Mouse (Mus musculus): ENCODE data around the gene Hint2. TPM values are rescaled to one million over a fixed set of nuclear protein-coding genes. Genes with fewer than 3 reads are reported as not detected.

Hint2 gene
- total RNA-seq (2022): 10 to 100 TPM; 29.6 to 46.8 (median 41.6) TPM

DNA sequence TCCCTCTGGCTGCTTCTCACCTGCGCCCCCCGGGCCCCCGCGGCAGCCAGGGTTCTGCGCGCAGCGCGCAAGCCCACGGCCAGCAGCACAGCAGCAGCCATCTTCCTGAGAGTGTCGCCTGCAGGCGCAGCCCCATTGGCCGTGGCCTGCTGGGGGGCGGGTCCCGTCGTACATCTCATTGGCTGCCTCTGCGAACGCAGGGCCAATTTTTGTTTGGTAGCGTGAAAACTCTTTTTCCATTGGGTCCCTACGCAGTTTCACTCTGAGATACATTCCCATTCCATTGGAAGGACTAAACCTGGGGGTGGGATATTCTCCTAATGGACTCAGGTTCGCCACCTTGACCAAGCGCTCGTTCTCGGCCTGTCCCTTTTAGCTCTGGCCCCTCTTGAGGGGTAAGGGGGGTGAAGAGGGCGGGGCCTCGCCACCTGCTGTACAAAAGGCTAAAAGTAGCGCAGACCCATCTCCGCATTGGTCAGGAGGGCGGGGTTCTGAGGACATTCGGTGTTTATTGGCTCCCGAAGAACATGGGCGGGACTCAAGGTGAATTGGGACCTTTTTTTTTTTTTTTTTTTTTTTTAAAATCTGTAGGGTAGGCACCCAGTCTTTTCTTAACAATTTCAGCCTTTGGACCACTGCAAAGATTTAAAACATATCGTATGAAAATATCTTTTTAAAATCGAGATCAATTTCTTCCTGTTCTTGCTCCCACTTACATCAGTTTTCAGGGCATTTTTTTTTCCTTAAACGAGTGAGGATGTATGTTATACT, at the start of gene Hint2:
Hint2 (minus strand) TSS at position 128 of the 771 bp plus-strand sequence.
- peak; percentile 91 to 96 for DNase-seq (ENCODE audit: low spot score in 2 of 2)

GRCm38 (mm10) chr4:43705991-43706390, 49.7 kb upstream of the Hint2 start:
- DNase-seq (ENCODE audit: low spot score in 2 of 2): no peak

GRCm38 (mm10) chr4:43703851-43704250, 47.6 kb upstream of the Hint2 start:
- no peak for DNase-seq (ENCODE audit: low spot score in 2 of 2)

- no peak for DNase-seq (ENCODE audit: low spot score in 2 of 2)
These were observed 47.2 kb upstream of the Hint2 start for GRCm38 (mm10) chr4:43703439-43703838.

GRCm38 (mm10) chr4:43700707-43701106, 44.4 kb upstream of the Hint2 start, which contains the start of gene Olfr70:
Gene Olfr70, minus strand, starts transcription at chr4:43700807.
- DNase-seq (ENCODE audit: low spot score in 2 of 2): no peak

DNA sequence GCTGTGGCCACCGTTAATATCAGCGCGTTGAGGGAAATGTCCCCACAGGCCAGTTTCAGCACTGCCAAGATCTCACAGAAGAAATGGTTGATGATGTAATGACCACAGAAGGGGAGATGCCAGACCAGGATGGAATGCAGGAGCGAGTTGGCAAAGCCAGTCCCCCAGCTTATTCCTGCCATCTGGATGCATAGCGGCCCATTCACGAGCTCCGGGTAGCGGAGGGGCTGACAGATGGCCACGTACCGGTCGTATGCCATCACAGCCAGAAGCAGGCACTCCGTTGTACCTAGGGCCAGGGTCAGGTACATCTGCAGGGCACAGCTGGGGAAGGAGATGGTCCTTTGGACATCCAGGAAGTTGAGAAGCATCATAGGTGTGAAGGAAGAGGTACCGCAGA, 40.3 kb upstream of the Hint2 start:
- no peak for DNase-seq (ENCODE audit: low spot score in 2 of 2)

DNA sequence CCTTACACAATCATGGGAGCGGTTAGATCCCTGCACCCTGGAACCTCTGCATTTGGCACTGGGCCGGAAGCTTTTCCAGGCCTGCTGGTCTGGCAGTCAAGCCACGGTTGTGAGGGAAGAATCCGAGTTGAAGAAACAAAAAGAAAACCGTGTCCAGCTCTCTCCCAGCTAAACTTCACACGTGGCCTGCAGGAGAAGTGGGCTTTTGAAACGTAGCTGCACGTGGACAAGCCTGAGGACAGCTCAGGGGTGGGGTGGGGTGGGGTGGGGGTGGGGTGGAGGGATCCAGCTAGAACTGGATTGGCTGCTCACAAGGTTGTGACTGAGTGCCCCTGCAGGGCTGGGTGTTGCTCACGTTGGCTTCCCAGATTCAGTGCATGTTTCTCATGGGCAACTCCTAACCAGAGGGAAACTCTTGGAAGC, 39.0 kb upstream of the Hint2 start:
- DNase-seq (ENCODE audit: low spot score in 2 of 2): no peak

GRCm38 (mm10) chr4:43694439-43695248, 38.4 kb upstream of the Hint2 start:
- DNase-seq (ENCODE audit: low spot score in 2 of 2): no peak

DNA sequence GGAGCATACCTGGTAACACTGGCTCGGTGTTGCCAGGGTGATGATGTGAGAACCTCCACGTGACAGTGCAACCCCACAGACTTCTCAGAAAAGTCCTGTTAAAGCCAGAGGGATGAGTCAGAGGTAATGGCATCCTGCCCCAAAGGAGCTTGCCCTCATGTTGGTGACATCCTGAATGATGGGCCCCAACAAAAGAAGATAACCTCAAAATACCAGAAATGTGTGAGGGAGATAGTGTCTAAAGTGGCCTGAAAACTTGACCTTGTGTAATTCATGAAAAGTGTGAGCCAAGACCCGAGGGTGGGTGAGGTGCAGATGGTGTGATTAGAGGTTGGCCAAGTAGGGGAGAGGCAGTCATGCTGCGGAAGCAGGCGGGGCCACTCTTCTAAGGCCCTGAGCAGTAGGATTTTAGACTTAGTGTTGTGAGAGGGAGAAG, 37.6 kb upstream of the Hint2 start:
- DNase-seq (ENCODE audit: low spot score in 2 of 2): no peak

DNA sequence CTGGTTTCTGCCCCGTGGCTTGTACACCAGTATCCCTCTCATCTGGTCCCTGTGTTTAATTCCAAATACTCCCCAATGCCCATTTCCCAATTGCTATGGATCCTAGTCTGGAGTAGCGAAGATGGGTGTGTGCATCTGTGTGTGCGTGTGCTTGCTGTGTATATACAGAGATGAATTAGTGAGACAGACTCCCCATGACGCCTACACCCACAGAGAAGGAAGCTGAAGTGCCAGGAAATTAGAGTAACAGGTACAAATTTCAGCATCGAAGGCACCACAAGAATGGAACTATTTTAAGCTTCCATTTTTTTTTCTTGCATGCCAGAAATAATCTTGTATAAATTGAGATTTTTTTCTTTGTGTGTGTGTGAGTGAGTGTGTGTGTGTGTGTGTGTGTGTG, 34.8 kb upstream of the Hint2 start:
- no peak for DNase-seq (ENCODE audit: low spot score in 2 of 2)

DNA sequence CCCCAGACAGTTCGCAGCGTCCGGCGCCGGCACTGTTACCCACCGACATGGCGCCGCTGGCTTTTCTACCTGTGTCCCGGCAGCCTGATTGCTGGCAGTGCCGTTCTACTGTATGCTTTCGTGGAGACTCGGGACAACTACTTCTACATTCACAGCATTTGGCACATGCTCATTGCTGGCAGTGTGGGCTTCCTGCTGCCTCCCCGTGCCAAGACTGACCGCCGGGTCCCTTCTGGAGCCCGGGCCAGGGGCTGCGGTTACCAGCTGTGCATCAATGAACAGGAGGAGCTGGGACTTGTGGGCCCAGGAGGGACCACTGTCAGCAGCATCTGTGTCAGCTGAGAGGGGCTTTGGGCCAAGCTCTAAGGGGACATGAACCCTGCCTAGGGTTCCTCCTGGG, 33.8 kb upstream of the Hint2 start:
- DNase-seq (ENCODE audit: low spot score in 2 of 2): no peak

- no peak for DNase-seq (ENCODE audit: low spot score in 2 of 2)
These were observed 23.3 kb upstream of the Hint2 start for GRCm38 (mm10) chr4:43679416-43680043.

- DNase-seq (ENCODE audit: low spot score in 2 of 2): no peak
These were observed 22.3 kb upstream of the Hint2 start for GRCm38 (mm10) chr4:43678541-43678940.

DNA sequence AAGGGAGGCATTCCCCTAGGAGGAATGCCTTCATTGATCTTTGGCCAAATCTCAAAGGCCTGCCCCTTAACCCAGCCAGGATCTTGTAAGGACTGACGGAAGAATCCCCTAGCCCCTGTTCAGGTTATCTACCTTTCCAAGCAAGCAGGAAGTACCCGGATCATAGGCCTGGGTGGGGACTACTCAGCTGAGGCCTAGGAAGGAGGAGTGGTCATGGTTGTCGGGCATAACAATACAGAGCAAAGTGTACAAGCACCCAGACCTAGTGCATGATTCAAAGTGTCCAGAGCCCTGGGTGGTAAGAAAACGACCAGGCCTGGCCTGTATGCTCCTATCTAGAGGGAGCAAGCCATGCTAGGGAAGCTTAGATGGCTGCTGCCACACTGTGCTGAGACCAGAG, 19.3 kb upstream of the Hint2 start:
- DNase-seq (ENCODE audit: low spot score in 2 of 2): no peak

- no peak for DNase-seq (ENCODE audit: low spot score in 2 of 2)
These were observed 18.7 kb upstream of the Hint2 start for GRCm38 (mm10) chr4:43674974-43675373.

GRCm38 (mm10) chr4:43673703-43674102, 17.4 kb upstream of the Hint2 start:
- DNase-seq (ENCODE audit: low spot score in 2 of 2): no peak

GRCm38 (mm10) chr4:43672070-43672469, 15.8 kb upstream of the Hint2 start:
- DNase-seq (ENCODE audit: low spot score in 2 of 2): peak; percentile 60 to 63

GRCm38 (mm10) chr4:43669428-43669794, 13.1 kb upstream of the Hint2 start:
- peak in 1 of 2 experiments; percentile 24 for DNase-seq (ENCODE audit: low spot score in 2 of 2)

DNA sequence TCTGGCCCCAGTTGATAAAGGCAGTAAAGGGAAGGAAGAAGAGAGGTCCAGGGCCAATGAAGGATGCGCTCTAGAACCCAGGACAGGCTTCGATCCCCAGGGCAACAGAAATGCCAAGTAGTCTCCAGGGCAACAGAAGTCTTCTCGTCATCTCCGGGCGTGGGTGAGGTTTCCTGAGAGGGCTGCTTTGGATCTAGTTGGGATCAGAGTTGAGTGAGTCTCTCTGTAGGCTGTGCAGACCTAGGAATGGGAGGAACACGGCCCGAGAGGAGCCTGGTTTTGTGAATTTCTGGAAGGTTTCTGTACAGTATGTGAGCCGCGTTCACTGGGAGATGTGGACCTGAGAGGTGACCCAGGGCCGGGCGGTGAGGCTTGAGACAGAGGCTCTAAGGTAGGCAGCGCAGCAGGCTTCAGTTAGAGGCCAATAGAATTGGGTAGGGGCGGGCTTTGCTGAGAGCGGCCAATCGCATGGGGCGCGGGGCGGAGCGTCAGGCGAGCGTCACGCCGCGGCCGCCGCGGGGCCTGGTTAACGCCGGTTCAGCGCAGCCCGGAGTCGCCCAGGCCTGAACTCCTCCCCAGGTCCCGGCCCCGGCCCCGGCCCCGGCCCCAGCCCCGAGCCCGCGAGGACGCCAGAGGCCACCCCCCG, 12.6 kb upstream of the Hint2 start, which contains the start of the genes Tmem8b and Fam221b:
Tmem8b (plus strand) TSS at position 190 of the 646 bp plus-strand sequence.
Fam221b (minus strand) TSS at position 364 of the 646 bp plus-strand sequence.
- DNase-seq (ENCODE audit: low spot score in 2 of 2): peak; percentile 85 to 86

- DNase-seq (ENCODE audit: low spot score in 2 of 2): no peak
These were observed 10.1 kb upstream of the Hint2 start for GRCm38 (mm10) chr4:43666412-43666811.

DNA sequence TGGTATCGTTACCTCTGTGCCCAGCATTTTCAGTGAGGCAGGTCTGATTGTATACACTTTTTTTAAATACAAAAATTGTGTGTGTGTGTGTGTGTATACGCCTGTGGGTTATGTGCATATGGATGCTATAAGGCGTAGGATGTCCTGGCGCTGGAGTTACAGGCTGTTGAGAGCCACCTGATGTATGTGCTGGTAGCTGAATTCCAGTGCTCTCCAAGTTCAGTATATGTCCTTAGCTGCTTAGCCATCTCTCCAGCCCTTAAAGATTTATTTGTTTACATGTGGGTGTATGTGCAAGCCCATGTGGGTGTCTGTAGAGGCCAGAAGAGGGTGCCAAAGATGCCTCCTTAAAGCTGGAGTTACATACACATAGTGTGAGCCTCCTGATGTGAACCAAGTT, 880 bp upstream of the Hint2 start:
- peak in 1 of 2 experiments; percentile 47 for DNase-seq (ENCODE audit: low spot score in 2 of 2)
